Mouse (Mus musculus) myocyte (in vitro differentiated cells): ENCODE data around the gene Syt8.

Source experiments
- CEBPB ChIP-seq: IDR thresholded peaks from 2 replicates; pipeline ENCODE4 v1.6.1; 2011; ENCODE audit warnings: mild to moderate bottlenecking, moderate library complexity; ENCODE audit not compliant: poor library complexity, insufficient read depth, severe bottlenecking
- POLR2A ChIP-seq: IDR thresholded peaks from one replicate; pipeline ENCODE4 v1.6.1; 2011; ENCODE audit warnings: low read depth, mild to moderate bottlenecking, control low read depth, moderate library complexity; ENCODE audit not compliant: insufficient read length
- POLR2AphosphoS2 ChIP-seq: IDR thresholded peaks from one replicate; pipeline ENCODE4 v1.6.1; 2011; ENCODE audit warnings: low read depth, control low read depth; ENCODE audit not compliant: insufficient read length
- USF1 ChIP-seq: IDR thresholded peaks from one replicate; pipeline ENCODE4 v1.6.1; 2011; ENCODE audit warnings: low read depth, mild to moderate bottlenecking, control low read depth, moderate library complexity

GRCm38 (mm10) chr7:142396611-142397010 lies 38.0 kb upstream of the Syt8 start:
- TF ChIP-seq POLR2A (no peak), CEBPB (no peak), POLR2AphosphoS2 (no peak), USF1 (no peak)
